Mouse (Mus musculus): Measurements from ENCODE around the gene Daw1.
A peak's percentile ranks its signal among the peaks of the same experiment; 100 is the strongest.

Daw1 gene

DNA sequence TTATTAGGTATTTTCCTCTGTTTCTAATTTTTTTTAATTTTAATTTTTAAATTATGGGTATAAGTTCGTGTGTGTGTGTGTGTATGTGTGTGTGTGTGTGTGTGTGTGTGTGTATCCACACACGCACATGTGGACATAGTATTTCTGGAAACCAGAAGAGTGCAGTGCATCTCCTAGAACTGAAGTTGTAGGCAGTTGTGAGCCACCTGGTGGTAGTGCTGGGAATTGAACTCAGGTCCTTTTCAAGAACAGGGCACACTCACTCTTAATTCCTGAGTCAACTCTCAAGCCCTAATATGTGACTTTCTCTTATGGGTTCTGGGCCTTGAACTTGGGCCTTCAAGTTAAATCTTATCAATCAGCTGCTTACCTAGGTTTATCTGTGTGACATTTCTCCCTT, 27.6 kb downstream of the Daw1 start:
- peak; percentile 5 for DNase-seq (ENCODE audit: low spot score)

DNA sequence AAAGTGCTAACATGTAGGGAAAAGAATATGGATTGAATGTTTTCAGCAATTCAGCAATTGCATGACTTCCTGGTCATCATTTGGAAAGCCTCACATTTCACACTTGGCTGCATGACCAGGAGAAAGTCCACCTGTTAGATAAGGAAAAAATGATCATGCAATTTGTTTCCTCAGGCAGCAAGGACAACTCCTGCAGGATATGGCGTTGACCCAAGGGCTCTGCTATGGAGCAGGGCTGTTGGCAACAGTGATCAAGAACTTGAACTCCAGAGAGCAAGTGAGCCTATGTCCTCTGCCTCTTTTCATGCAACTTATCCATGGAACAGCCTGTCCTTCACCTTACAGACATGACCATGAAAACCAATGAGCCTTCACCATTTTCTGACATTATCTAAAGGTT, 50.4 kb downstream of the Daw1 start:
- no peak for DNase-seq (ENCODE audit: low spot score)

- no peak for DNase-seq (ENCODE audit: low spot score)
Observed at GRCm38 (mm10) chr1:83218260-83218659, 58.7 kb downstream of the Daw1 start.

GRCm38 (mm10) chr1:83223072-83223471, 63.5 kb downstream of the Daw1 start:
- no peak for DNase-seq (ENCODE audit: low spot score)

- no peak for DNase-seq (ENCODE audit: low spot score)
Observed at GRCm38 (mm10) chr1:83224423-83224960, 64.9 kb downstream of the Daw1 start.

GRCm38 (mm10) chr1:83227946-83228345, 68.4 kb downstream of the Daw1 start:
- DNase-seq (ENCODE audit: low spot score): no peak

GRCm38 (mm10) chr1:83248235-83248746, 88.7 kb downstream of the Daw1 start:
- no peak for DNase-seq (ENCODE audit: low spot score)

- DNase-seq (ENCODE audit: low spot score): no peak
Observed at GRCm38 (mm10) chr1:83251746-83252145, 92.2 kb downstream of the Daw1 start.

All from yolk sac, embryonic 10.5 days (tissue).